Mouse (Mus musculus): ENCODE measurements around the gene Eif3b. TPM values are rescaled to one million over a fixed set of nuclear protein-coding genes. Genes with fewer than 3 reads are reported as not detected.

Gene Eif3b
- polyA plus RNA-seq (2014; fragmentation: Illumina TruSeq; extraction: RNeasy Lipid Tissue Mini Kit (QIAGEN cat#74804); ENCODE audit: low read depth, low replicate concordance), result 47.2 TPM

GRCm38 (mm10) chr5:140418489-140419441 lies at the start of gene Eif3b:
TSS of gene Eif3b (plus strand) at chr5:140419328.

GRCm38 (mm10) chr5:140388588-140389576 lies 30.2 kb upstream of the Eif3b start, which contains the start of gene Snx8:
TSS of gene Snx8 (minus strand) at chr5:140389262.

GRCm38 (mm10) chr5:140445345-140445744 lies 26.2 kb downstream of the Eif3b start, which contains the start of gene Gm4869:
TSS of gene Gm4869 (plus strand) at chr5:140445645.

Other genes starting within 250 kb of the Eif3b start
- gene Mad1l1, start 97.8 kb upstream of the Eif3b start, polyA plus RNA-seq (2014; fragmentation: Illumina TruSeq; extraction: RNeasy Lipid Tissue Mini Kit (QIAGEN cat#74804); ENCODE audit: low read depth, low replicate concordance), result not detected
- 0.70 TPM for gene Nudt1, start 97.7 kb upstream of the Eif3b start, polyA plus RNA-seq (2014; fragmentation: Illumina TruSeq; extraction: RNeasy Lipid Tissue Mini Kit (QIAGEN cat#74804); ENCODE audit: low read depth, low replicate concordance)
- gene Mrm2, start 87.4 kb upstream of the Eif3b start, polyA plus RNA-seq (2014; fragmentation: Illumina TruSeq; extraction: RNeasy Lipid Tissue Mini Kit (QIAGEN cat#74804); ENCODE audit: low read depth, low replicate concordance), result 1.2 TPM
- gene Snx8, start 30.1 kb upstream of the Eif3b start, polyA plus RNA-seq (2014; fragmentation: Illumina TruSeq; extraction: RNeasy Lipid Tissue Mini Kit (QIAGEN cat#74804); ENCODE audit: low read depth, low replicate concordance), result not detected
- not detected for gene Gm4869, start 26.3 kb downstream of the Eif3b start, polyA plus RNA-seq (2014; fragmentation: Illumina TruSeq; extraction: RNeasy Lipid Tissue Mini Kit (QIAGEN cat#74804); ENCODE audit: low read depth, low replicate concordance)
- gene Chst12, start 86.2 kb downstream of the Eif3b start, polyA plus RNA-seq (2014; fragmentation: Illumina TruSeq; extraction: RNeasy Lipid Tissue Mini Kit (QIAGEN cat#74804); ENCODE audit: low read depth, low replicate concordance), result not detected
- not detected for gene Grifin, start 145.7 kb downstream of the Eif3b start, polyA plus RNA-seq (2014; fragmentation: Illumina TruSeq; extraction: RNeasy Lipid Tissue Mini Kit (QIAGEN cat#74804); ENCODE audit: low read depth, low replicate concordance)
- gene Lfng, start 188.0 kb downstream of the Eif3b start, polyA plus RNA-seq (2014; fragmentation: Illumina TruSeq; extraction: RNeasy Lipid Tissue Mini Kit (QIAGEN cat#74804); ENCODE audit: low read depth, low replicate concordance), result 1.6 TPM
- 4.8 TPM for gene Ttyh3, start 229.7 kb downstream of the Eif3b start, polyA plus RNA-seq (2014; fragmentation: Illumina TruSeq; extraction: RNeasy Lipid Tissue Mini Kit (QIAGEN cat#74804); ENCODE audit: low read depth, low replicate concordance)

Data from adrenal gland, adult 10 weeks (tissue).